Mouse (Mus musculus) fat pad, adult 2 months (tissue): ENCODE measurements at regions not wholly inside any gene's neighbourhood (a gene's known extent, or its start where the extent isn't known, plus 50 kb on each side); places are given as distances from the start of the nearest gene placed in this dataset.

Experiments used
- DNase-seq: peaks from one replicate; pipeline ENCODE4 v3.0.0-alpha.2; 2011; ENCODE audit warnings: low read depth, low spot score; ENCODE audit errors: extremely low read depth

- DNase-seq = no peak
Observed at GRCm38 (mm10) chr9:32003730-32004129, 90.5 kb upstream of the Barx2 start.

GRCm38 (mm10) chr9:32005348-32005747 lies 92.1 kb upstream of the Barx2 start:
- DNase-seq = no peak

- DNase-seq = no peak
Observed at GRCm38 (mm10) chr9:32006350-32006749, 93.1 kb upstream of the Barx2 start.

GRCm38 (mm10) chr9:32010953-32011770 lies 97.9 kb upstream of the Barx2 start:
- peak; percentile 94 for DNase-seq

GRCm38 (mm10) chr9:32016286-32016685 lies 99.7 kb upstream of the Arhgap32 start:
- DNase-seq = no peak

- no peak for DNase-seq
Observed at GRCm38 (mm10) chr9:32018020-32018419, 97.9 kb upstream of the Arhgap32 start.

GRCm38 (mm10) chr9:32019786-32020185 lies 96.2 kb upstream of the Arhgap32 start:
- no peak for DNase-seq

GRCm38 (mm10) chr9:32020942-32021731 lies 94.8 kb upstream of the Arhgap32 start:
- DNase-seq = no peak

GRCm38 (mm10) chr9:32021755-32022154 lies 94.2 kb upstream of the Arhgap32 start:
- no peak for DNase-seq

- no peak for DNase-seq
Observed at GRCm38 (mm10) chr9:32022996-32023395, 92.9 kb upstream of the Arhgap32 start.

GRCm38 (mm10) chr9:32024767-32025166 lies 91.2 kb upstream of the Arhgap32 start:
- DNase-seq = no peak

GRCm38 (mm10) chr9:32027962-32028361 lies 88.0 kb upstream of the Arhgap32 start:
- no peak for DNase-seq

- no peak for DNase-seq
Observed at GRCm38 (mm10) chr9:32029001-32029400, 86.9 kb upstream of the Arhgap32 start.

GRCm38 (mm10) chr9:32029786-32030185 lies 86.2 kb upstream of the Arhgap32 start:
- DNase-seq = no peak

- no peak for DNase-seq
Observed at GRCm38 (mm10) chr9:32030203-32030602, 85.7 kb upstream of the Arhgap32 start.

- DNase-seq = no peak
Observed at GRCm38 (mm10) chr9:32031950-32032453, 83.9 kb upstream of the Arhgap32 start.

GRCm38 (mm10) chr9:32032521-32033185 lies 83.3 kb upstream of the Arhgap32 start:
- DNase-seq = no peak

GRCm38 (mm10) chr9:32033937-32034336 lies 82.0 kb upstream of the Arhgap32 start:
- DNase-seq = no peak

GRCm38 (mm10) chr9:32039999-32040398 lies 75.9 kb upstream of the Arhgap32 start:
- no peak for DNase-seq

GRCm38 (mm10) chr9:32043344-32043743 lies 72.6 kb upstream of the Arhgap32 start:
- no peak for DNase-seq

- DNase-seq = no peak
Observed at GRCm38 (mm10) chr9:32046791-32047190, 69.1 kb upstream of the Arhgap32 start.
